Mouse (Mus musculus) embryo, embryonic 10.5 days (tissue): ENCODE measurements around the gene Snx8.

Experiments
- DNase-seq: peaks from one replicate; pipeline ENCODE4 v3.0.0-alpha.2; 2015; ENCODE audit warnings: low spot score

Snx8 gene

GRCm38 (mm10) chr5:140388588-140389576, at the start of gene Snx8:
Gene Snx8, minus strand, starts transcription at chr5:140389262.
- DNase-seq = peak; percentile 97

GRCm38 (mm10) chr5:140425016-140425783, 36.1 kb upstream of the Snx8 start:
- DNase-seq = no peak

- no peak for DNase-seq
Measured at GRCm38 (mm10) chr5:140420616-140421015, 31.6 kb upstream of the Snx8 start.

GRCm38 (mm10) chr5:140419442-140420080, 30.5 kb upstream of the Snx8 start:
- peak; percentile 22 for DNase-seq

GRCm38 (mm10) chr5:140418489-140419441, 29.7 kb upstream of the Snx8 start, which contains the start of gene Eif3b:
Gene Eif3b, plus strand, starts transcription at chr5:140419328.
- peak; percentile 94 for DNase-seq

- no peak for DNase-seq
Measured at GRCm38 (mm10) chr5:140418106-140418488, 29.0 kb upstream of the Snx8 start.

- DNase-seq = no peak
Measured at GRCm38 (mm10) chr5:140414647-140415046, 25.6 kb upstream of the Snx8 start.

- DNase-seq = peak; percentile 72
Measured at GRCm38 (mm10) chr5:140411339-140411738, 22.3 kb upstream of the Snx8 start.

GRCm38 (mm10) chr5:140408801-140409200, 19.7 kb upstream of the Snx8 start:
- no peak for DNase-seq

- no peak for DNase-seq
Measured at GRCm38 (mm10) chr5:140406666-140407065, 17.6 kb upstream of the Snx8 start.

GRCm38 (mm10) chr5:140405126-140405525, 16.1 kb upstream of the Snx8 start:
- peak; percentile 61 for DNase-seq

GRCm38 (mm10) chr5:140402640-140403270, 13.7 kb upstream of the Snx8 start:
- no peak for DNase-seq

GRCm38 (mm10) chr5:140396166-140396940, 7.3 kb upstream of the Snx8 start:
- DNase-seq = no peak

GRCm38 (mm10) chr5:140392701-140393100, 3.6 kb upstream of the Snx8 start:
- DNase-seq = no peak

- DNase-seq = no peak
Measured at GRCm38 (mm10) chr5:140391981-140392380, 2.9 kb upstream of the Snx8 start.

- no peak for DNase-seq
Measured at GRCm38 (mm10) chr5:140391435-140391834, 2.4 kb upstream of the Snx8 start.

GRCm38 (mm10) chr5:140389647-140390046, 585 bp upstream of the Snx8 start:
- DNase-seq = no peak

- no peak for DNase-seq
Measured at GRCm38 (mm10) chr5:140387816-140388510, 1.1 kb downstream of the Snx8 start.

- DNase-seq = no peak
Measured at GRCm38 (mm10) chr5:140387236-140387635, 1.8 kb downstream of the Snx8 start.
